Mouse (Mus musculus) CD4-positive helper T cell, adult 2 months (primary cell): ENCODE measurements around the gene Cyp27b1.
A peak's percentile ranks its signal among the peaks of the same experiment; 100 is the strongest.
"Not testable (repeated sequence)": the region's sequence is repeated elsewhere in the genome, so short reads cannot be mapped to it uniquely, and the experiment has no call there.

Experiments
- DNase-seq: peaks from one replicate; pipeline ENCODE4 v3.0.0-alpha.2; 2012; ENCODE audit warnings: low read depth, missing footprints, low spot score

Cyp27b1 gene

GRCm38 (mm10) chr10:127069281-127070189, 21.5 kb downstream of the Cyp27b1 start:
- no peak for DNase-seq

GRCm38 (mm10) chr10:127070190-127071121, 22.4 kb downstream of the Cyp27b1 start, which contains the start of gene Tspan31:
Tspan31 (minus strand) TSS chr10:127070264.
- DNase-seq, result peak; percentile 88

- no peak for DNase-seq
Observed at GRCm38 (mm10) chr10:127071203-127071602, 23.2 kb downstream of the Cyp27b1 start.

GRCm38 (mm10) chr10:127072270-127072669, 24.2 kb downstream of the Cyp27b1 start:
- DNase-seq, result not testable (repeated sequence)

GRCm38 (mm10) chr10:127072969-127073368, 24.9 kb downstream of the Cyp27b1 start:
- not testable (repeated sequence) for DNase-seq

- DNase-seq, result no peak
Observed at GRCm38 (mm10) chr10:127073981-127074380, 25.9 kb downstream of the Cyp27b1 start.

- peak; percentile 89 for DNase-seq
Observed at GRCm38 (mm10) chr10:127075080-127075479, 27.0 kb downstream of the Cyp27b1 start, which contains the start of gene Agap2. Agap2 (plus strand) TSS chr10:127075284.

- DNase-seq, result no peak
Observed at GRCm38 (mm10) chr10:127075651-127076050, 27.6 kb downstream of the Cyp27b1 start.

GRCm38 (mm10) chr10:127076082-127076481, 28.0 kb downstream of the Cyp27b1 start:
- DNase-seq, result peak; percentile 89

GRCm38 (mm10) chr10:127077515-127077914, 29.5 kb downstream of the Cyp27b1 start:
- DNase-seq, result no peak

- DNase-seq, result no peak
Observed at GRCm38 (mm10) chr10:127078001-127078676, 30.1 kb downstream of the Cyp27b1 start.

- DNase-seq, result no peak
Observed at GRCm38 (mm10) chr10:127078677-127079575, 30.9 kb downstream of the Cyp27b1 start.

- DNase-seq, result no peak
Observed at GRCm38 (mm10) chr10:127079665-127080391, 31.8 kb downstream of the Cyp27b1 start.

- DNase-seq, result no peak
Observed at GRCm38 (mm10) chr10:127080901-127081780, 33.1 kb downstream of the Cyp27b1 start.

GRCm38 (mm10) chr10:127081996-127082620, 34.1 kb downstream of the Cyp27b1 start:
- DNase-seq, result no peak

GRCm38 (mm10) chr10:127083292-127083914, 35.4 kb downstream of the Cyp27b1 start:
- DNase-seq, result no peak

GRCm38 (mm10) chr10:127083915-127084306, 35.9 kb downstream of the Cyp27b1 start:
- no peak for DNase-seq

- DNase-seq, result no peak
Observed at GRCm38 (mm10) chr10:127085052-127085451, 37.0 kb downstream of the Cyp27b1 start.
